ENCODE assay signal across 16 mouse cellular contexts in the genomic region with DNA sequence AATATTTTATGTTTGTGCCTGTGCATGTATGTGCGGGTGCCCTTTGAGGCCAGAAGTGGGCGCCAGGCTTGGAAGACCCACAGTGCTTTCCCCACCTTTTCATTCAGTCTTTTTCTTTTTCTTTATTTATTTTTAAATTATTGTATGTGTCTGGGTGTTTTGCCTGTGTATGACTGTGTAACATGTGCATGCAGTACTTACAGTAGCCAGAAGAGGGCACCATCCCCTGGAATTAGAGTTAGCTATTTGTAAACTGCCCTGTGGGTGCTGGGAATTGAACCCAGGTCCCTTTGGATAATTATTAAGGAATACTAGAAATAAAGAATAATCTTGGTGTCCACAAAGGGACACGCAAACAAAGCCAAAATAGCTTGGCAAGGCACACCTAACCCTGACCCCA. TPM values are rescaled to one million over a fixed set of nuclear protein-coding genes. Genes with fewer than 3 reads are reported as not detected.
DNase-seq lines count a peak whose midpoint lies in the region; TF ChIP-seq lines count a peak whose summit lies in the region.
"Had no signal": no experiment of that assay in that cellular context is flagged by ENCODE, and none has a peak within 500 bp of the region (broad histone marks: within the 10 kb centered on the region; RNA-seq: fewer than 3 reads in every experiment).

No protein-coding gene starts in this region.

- no peaks in the 10 kb centered on the region for H3K36me3 ChIP-seq in thymus, adult 2 months (ENCODE audit: control insufficient read depth, insufficient read depth, low read length)
- H3K36me3 ChIP-seq: forebrain, embryonic 15.5 days; heart, embryonic 15.5 days; limb, embryonic 13.5 days; midbrain, embryonic 12.5 days had no signal

- no peak overlapping the region for H3K4me3 ChIP-seq in layer of hippocampus, adult 2 months
- no peak overlapping the region for H3K4me3 ChIP-seq in thymus, adult 2 months (ENCODE audit: control insufficient read depth, insufficient read depth, low read length)
- H3K4me3 ChIP-seq: forebrain, embryonic 15.5 days; heart, embryonic 15.5 days; limb, embryonic 13.5 days; midbrain, embryonic 12.5 days had no signal

- peaks cover 13% of the 10 kb centered on the region for H3K4me1 ChIP-seq in thymus, adult 2 months (replicated peaks; ENCODE audit: control insufficient read depth, insufficient read depth, low read length)
- H3K4me1 ChIP-seq: forebrain, embryonic 15.5 days; heart, embryonic 15.5 days; limb, embryonic 13.5 days had no signal

- H3K27ac ChIP-seq in layer of hippocampus, adult 2 months: no peak overlapping the region
- no peak overlapping the region for H3K27ac ChIP-seq in thymus, adult 2 months (ENCODE audit: control insufficient read depth, insufficient read depth, low read length)
- H3K27ac ChIP-seq: forebrain, embryonic 15.5 days; heart, embryonic 15.5 days; limb, embryonic 13.5 days; midbrain, embryonic 12.5 days had no signal

- 96% methylated on average over 3 of the region's 3 CpGs for WGBS in thymus, adult 2 months

- peak; percentile 69 for TF ChIP-seq CTCF in layer of hippocampus, adult 2 months (conservative IDR thresholded peaks at IDR 0.05)
- no peak for TF ChIP-seq CTCF in thymus, adult 2 months (IDR thresholded peaks at IDR 0.05; ENCODE audit: borderline replicate concordance, control insufficient read depth, extremely low read depth, insufficient read depth, low read length, poor library complexity)

- no peak for TF ChIP-seq POLR2A in thymus, adult 2 months (IDR thresholded peaks at IDR 0.05; ENCODE audit: control insufficient read depth, extremely low read depth, insufficient read depth, low read length, poor library complexity)

- H3K27me3 ChIP-seq in thymus, adult 2 months (ENCODE audit: control insufficient read depth, insufficient read depth, low read length): no peaks in the 10 kb centered on the region
- H3K27me3 ChIP-seq: forebrain, embryonic 15.5 days; limb, embryonic 13.5 days had no signal

- DNase-seq in layer of hippocampus, adult 2 months (ENCODE audit: low spot score in 2 of 2): no peak
- DNase-seq in layer of hippocampus, adult 11-12 months (ENCODE audit: low spot score): no peak
- peak; percentile 50 for DNase-seq in thymus, postnatal 25 days
- DNase-seq in thymus, adult 2 months: no peak
- peak; percentile 31 for DNase-seq in NIH3T3 (ENCODE audit: low read depth)
- peak; percentile 73 for DNase-seq in thymus, postnatal 4 days
- no peak for DNase-seq in cerebellum, postnatal 25 days
- DNase-seq: adrenal gland, postnatal 25 days; gastrocnemius, postnatal 36 days; kidney, postnatal 10 days; layer of hippocampus, postnatal 36 days; lung, postnatal 10 days had no signal

RNA-seq across cellular contexts. Expression of gene Adgre5, which starts 15.1 kb away (rescaled TPM):
- total RNA-seq in layer of hippocampus, adult 2 months (2021): 10 to 100 TPM in 1 of 2 experiments, 1 to 10 TPM in 1; 8.1 to 12.4 TPM
- polyA plus RNA-seq in thymus, adult 2 months (2012; rRNA removed): 190 and 193 TPM in 2 replicates

RNA-seq across cellular contexts. Expression of gene Ddx39, which starts 41.3 kb away (rescaled TPM):
- 10 to 100 TPM; 17.9 to 20.4 TPM for total RNA-seq in layer of hippocampus, adult 2 months (2021)
- polyA plus RNA-seq in thymus, adult 2 months (2012; rRNA removed): 157 and 171 TPM in 2 replicates

RNA-seq across cellular contexts. Expression of gene Pkn1, which starts 57.3 kb away (rescaled TPM):
- 10 to 100 TPM; 47.9 to 56.8 TPM for total RNA-seq in layer of hippocampus, adult 2 months (2021)
- 321 and 324 TPM in 2 replicates for polyA plus RNA-seq in thymus, adult 2 months (2012; rRNA removed)

Comparison
In these comparisons a context has a peak if more than half of its experiments do, and no peak if none do; other contexts are left out.
1. DNase-seq: peak in thymus, postnatal 25 days (single experiment), NIH3T3 (single experiment) and thymus, postnatal 4 days (single experiment); none in layer of hippocampus, adult 2 months (0 of 2), layer of hippocampus, adult 11-12 months (single experiment), thymus, adult 2 months (single experiment) and cerebellum, postnatal 25 days (0 of 2).